Mouse (Mus musculus) MEL (cell line): ENCODE results near the gene BC052040.

Experiments
- BHLHE40 ChIP-seq: IDR thresholded peaks from 2 replicates; pipeline ENCODE4 v1.6.1; 2012; ENCODE audit warnings: low read depth, mild to moderate bottlenecking, inconsistent platforms, low read length, improper control_type of control experiment, borderline replicate concordance
- CTCF ChIP-seq, 3 experiments: IDR thresholded peaks in 2 of 3; conservative IDR thresholded peaks in 1 of 3; 2 replicates each; pipeline ENCODE4 v1.5.1; 2011 to 2012; ENCODE audit warnings: low read length in 3 of 3, low read depth in 2 of 3, mild to moderate bottlenecking in 2 of 3, improper control_type of control experiment in 1 of 3, inconsistent platforms in 1 of 3, mixed read lengths in 1 of 3, moderate library complexity in 1 of 3; ENCODE audit not compliant: control insufficient read depth in 1 of 3, insufficient read depth in 1 of 3, poor library complexity in 1 of 3, severe bottlenecking in 1 of 3
- EP300 ChIP-seq, 2 experiments: IDR thresholded peaks; 2 replicates each; pipeline ENCODE4 v1.6.1; 2011; ENCODE audit warnings: improper control_type of control experiment in 2 of 2, low read length in 2 of 2, low read depth in 1 of 2, mild to moderate bottlenecking in 1 of 2
- HCFC1 ChIP-seq: IDR thresholded peaks from 2 replicates; pipeline ENCODE4 v1.6.1; 2012; ENCODE audit warnings: low read depth, mild to moderate bottlenecking, inconsistent platforms, low read length, improper control_type of control experiment, moderate library complexity
- MXI1 ChIP-seq: IDR thresholded peaks from 2 replicates; pipeline ENCODE4 v1.6.1; 2011; ENCODE audit warnings: mild to moderate bottlenecking, low read depth, low read length, improper control_type of control experiment
- NRF1 ChIP-seq: IDR thresholded peaks from 2 replicates; pipeline ENCODE4 v1.6.1; 2014; ENCODE audit warnings: low read depth, mild to moderate bottlenecking, inconsistent platforms, low read length, improper control_type of control experiment, moderate library complexity; ENCODE audit not compliant: poor library complexity, insufficient read depth, severe bottlenecking
- POLR2A ChIP-seq, 2 experiments: IDR thresholded peaks; 2 replicates each; pipeline ENCODE4 v1.6.1; 2011 to 2012; ENCODE audit warnings: low read length in 2 of 2, mild to moderate bottlenecking in 2 of 2, control low read depth in 1 of 2, improper control_type of control experiment in 1 of 2, low read depth in 1 of 2, moderate library complexity in 1 of 2; ENCODE audit not compliant: control insufficient read depth in 1 of 2, insufficient read depth in 1 of 2, poor library complexity in 1 of 2
- SIN3A ChIP-seq: IDR thresholded peaks from 2 replicates; pipeline ENCODE4 v1.6.1; 2012; ENCODE audit warnings: low read length, improper control_type of control experiment, inconsistent platforms
- UBTF ChIP-seq: IDR thresholded peaks from 2 replicates; pipeline ENCODE4 v1.6.1; 2012; ENCODE audit warnings: low read depth, mild to moderate bottlenecking, inconsistent platforms, low read length, improper control_type of control experiment, moderate library complexity, borderline replicate concordance; ENCODE audit not compliant: insufficient read depth
- ZNF384 ChIP-seq: IDR thresholded peaks from 2 replicates; pipeline ENCODE4 v1.6.1; 2012; ENCODE audit warnings: low read depth, mild to moderate bottlenecking, inconsistent platforms, low read length, improper control_type of control experiment

GRCm38 (mm10) chr2:115581989-115582608, 583 bp downstream of the BC052040 start:
- TF ChIP-seq SIN3A (no peak; the same call in 1 of the 2 replicates), EP300 (IDR thresholded peaks at IDR 0.05; ENCODE audit: low read depth in 1 of 2, low read length in 2 of 2) (peak in 1 of 2 experiments; percentile 18; a peak in 1 of 4 replicates), CTCF (IDR thresholded peaks at IDR 0.05 in 2 of 3, conservative IDR thresholded peaks at IDR 0.05 in 1 of 3; ENCODE audit: control insufficient read depth in 1 of 3, insufficient read depth in 1 of 3, low read depth in 2 of 3, low read length in 3 of 3, poor library complexity in 1 of 3, severe bottlenecking in 1 of 3) (no peak), BHLHE40 (no peak), NRF1 (no peak), UBTF (no peak), MXI1 (peak; percentile 64), POLR2A (IDR thresholded peaks at IDR 0.05; ENCODE audit: control insufficient read depth in 1 of 2, insufficient read depth in 1 of 2, low read depth in 1 of 2, low read length in 2 of 2, poor library complexity in 1 of 2) (no peak; a peak in 1 of 4 replicates), ZNF384 (no peak), HCFC1 (no peak)
